ENCODE assay signal across 19 mouse cellular contexts in the genomic region with DNA sequence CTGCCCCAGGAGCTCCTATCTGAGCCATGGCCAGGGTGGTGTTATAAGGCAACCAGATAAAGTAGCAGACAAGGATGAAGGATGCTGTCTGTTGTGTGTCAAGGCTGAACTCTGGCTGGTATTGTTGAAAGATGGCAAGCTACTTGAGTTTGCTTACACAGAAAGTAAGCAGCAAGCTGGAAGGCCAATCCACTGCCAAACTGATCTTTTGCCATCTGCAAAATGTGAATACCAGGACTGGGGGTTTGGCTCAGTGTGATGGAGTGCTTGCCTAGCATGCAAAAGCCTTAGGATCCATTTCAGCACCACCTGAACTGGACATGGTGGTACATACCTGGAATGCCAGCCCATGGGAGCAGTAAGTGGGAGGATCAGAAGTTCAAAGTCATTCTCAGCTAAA.
"Had no signal": no experiment of that assay in that cellular context is flagged by ENCODE, and none has a peak within 500 bp of the region (broad histone marks: within the 10 kb centered on the region; RNA-seq: fewer than 3 reads in every experiment).

No protein-coding gene starts in this region.

- H3K4me2 ChIP-seq: lung, embryonic 14.5 days; midbrain, embryonic 12.5 days; neural tube, embryonic 13.5 days; neural tube, embryonic 15.5 days had no signal

- H3K4me3 ChIP-seq: midbrain, embryonic 10.5 days; midbrain, embryonic 12.5 days; myocyte; neural tube, embryonic 13.5 days; neural tube, embryonic 15.5 days had no signal

- H3K4me1 ChIP-seq: midbrain, embryonic 12.5 days; neural tube, embryonic 13.5 days; neural tube, embryonic 15.5 days had no signal

- H3K27ac ChIP-seq: midbrain, embryonic 10.5 days; midbrain, embryonic 12.5 days; neural tube, embryonic 13.5 days; neural tube, embryonic 15.5 days had no signal

- H3K9me3 ChIP-seq: midbrain, embryonic 10.5 days; midbrain, embryonic 12.5 days; neural tube, embryonic 13.5 days; neural tube, embryonic 15.5 days had no signal

- ATAC-seq: midbrain, embryonic 16.5 days had no signal

- H3K27me3 ChIP-seq: midbrain, embryonic 12.5 days; neural tube, embryonic 13.5 days; neural tube, embryonic 15.5 days had no signal

- H3K9ac ChIP-seq: lung, embryonic 14.5 days; midbrain, embryonic 12.5 days; neural tube, embryonic 13.5 days; neural tube, embryonic 15.5 days had no signal

- H3K36me3 ChIP-seq: midbrain, embryonic 10.5 days; midbrain, embryonic 12.5 days; neural tube, embryonic 13.5 days; neural tube, embryonic 15.5 days had no signal

- DNase-seq: lung, adult 18-20 months; lung, embryonic 14.5 days; lung, postnatal 10 days; lung, postnatal 4 days; midbrain, embryonic 14.5 days; retina, postnatal 1 day; right cerebral cortex, adult 18-20 months; right cerebral cortex, postnatal 25 days; right cerebral cortex, postnatal 4 days; spleen, adult 18-20 months; thymus, adult 2 months; thymus, postnatal 25 days; thymus, postnatal 4 days had no signal
